Mouse (Mus musculus): Measurements from ENCODE around the gene Olah. TPM values are rescaled to one million over a fixed set of nuclear protein-coding genes. Genes with fewer than 3 reads are reported as not detected.

Gene Olah
- polyA plus RNA-seq, 2 experiments from 2014 or later: not detected

DNA sequence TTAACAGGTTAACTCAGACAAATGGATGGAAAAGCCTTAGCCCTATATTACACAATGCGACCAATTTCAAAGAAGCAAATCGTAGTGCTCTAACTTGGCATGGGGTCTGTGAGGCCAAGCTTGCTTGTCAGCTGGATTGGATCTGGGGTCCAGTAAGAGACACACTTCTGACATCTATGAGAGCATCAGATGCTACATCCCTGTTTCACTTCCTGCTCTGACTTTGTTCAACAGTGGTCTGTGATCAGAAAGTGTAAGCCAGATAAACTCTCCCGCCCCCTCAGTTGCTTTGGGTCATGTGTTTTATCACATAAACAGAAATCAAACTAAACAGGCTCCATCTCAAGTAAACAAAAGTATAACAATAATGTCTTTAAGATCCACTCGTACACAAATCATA is 48.6 kb downstream of the Olah start:
- ATAC-seq: no peak

DNA sequence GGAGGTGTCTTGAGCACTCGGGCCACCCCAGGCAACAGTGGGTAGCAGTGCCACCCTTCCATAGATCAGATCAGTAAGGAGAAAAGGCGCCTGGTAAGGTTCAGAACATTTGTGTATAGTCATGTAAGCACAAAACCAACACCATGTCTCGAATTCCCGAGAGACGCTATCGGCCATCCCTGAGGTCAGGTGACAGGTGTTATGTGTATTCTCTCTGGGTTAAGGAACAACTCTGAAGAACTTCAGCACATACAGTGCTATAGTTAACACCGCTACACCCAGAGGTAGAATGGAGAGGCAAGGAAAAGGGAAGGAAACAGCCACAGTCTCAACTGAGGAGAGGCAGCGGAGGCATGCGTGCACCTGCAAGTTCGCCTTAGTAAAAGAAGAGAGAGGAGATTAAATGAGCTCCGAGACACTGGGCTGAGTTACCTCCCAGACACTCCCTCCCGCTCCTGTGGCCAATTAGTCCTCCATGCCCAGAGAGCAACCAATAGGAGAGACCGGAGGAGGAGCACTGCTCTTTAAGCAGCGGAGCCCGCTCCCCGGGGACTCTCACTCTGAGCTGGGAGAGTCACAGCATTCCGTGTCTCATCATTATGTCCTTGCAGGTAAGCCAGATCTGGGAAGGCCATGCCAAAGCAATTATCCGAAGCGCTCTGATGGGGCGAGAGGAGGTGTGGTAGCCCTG is 61.3 kb downstream of the Olah start, which contains the start of gene Acbd7:
TSS of gene Acbd7 (plus strand) at position 558 of the 691 bp plus-strand sequence.
- peak; percentile 24 for ATAC-seq

DNA sequence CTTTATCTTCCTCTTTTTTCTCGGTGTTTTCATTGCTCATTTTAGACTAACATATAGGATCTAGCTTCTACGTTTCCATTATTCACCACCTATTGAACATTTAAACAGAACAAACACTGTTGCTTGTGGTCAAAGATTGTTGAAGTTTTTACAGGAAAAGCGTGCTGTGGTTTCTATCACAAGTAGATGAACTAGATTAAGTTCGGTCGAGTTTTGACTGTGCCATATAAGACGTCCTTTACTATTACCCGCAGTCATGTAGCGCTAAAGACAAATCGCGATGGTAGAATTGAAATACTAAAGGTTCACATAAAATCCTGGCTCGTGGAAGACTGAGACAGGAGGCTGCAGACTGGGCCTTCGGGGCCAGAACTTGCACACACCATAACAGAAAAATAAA is 63.2 kb downstream of the Olah start:
- no peak for ATAC-seq

DNA sequence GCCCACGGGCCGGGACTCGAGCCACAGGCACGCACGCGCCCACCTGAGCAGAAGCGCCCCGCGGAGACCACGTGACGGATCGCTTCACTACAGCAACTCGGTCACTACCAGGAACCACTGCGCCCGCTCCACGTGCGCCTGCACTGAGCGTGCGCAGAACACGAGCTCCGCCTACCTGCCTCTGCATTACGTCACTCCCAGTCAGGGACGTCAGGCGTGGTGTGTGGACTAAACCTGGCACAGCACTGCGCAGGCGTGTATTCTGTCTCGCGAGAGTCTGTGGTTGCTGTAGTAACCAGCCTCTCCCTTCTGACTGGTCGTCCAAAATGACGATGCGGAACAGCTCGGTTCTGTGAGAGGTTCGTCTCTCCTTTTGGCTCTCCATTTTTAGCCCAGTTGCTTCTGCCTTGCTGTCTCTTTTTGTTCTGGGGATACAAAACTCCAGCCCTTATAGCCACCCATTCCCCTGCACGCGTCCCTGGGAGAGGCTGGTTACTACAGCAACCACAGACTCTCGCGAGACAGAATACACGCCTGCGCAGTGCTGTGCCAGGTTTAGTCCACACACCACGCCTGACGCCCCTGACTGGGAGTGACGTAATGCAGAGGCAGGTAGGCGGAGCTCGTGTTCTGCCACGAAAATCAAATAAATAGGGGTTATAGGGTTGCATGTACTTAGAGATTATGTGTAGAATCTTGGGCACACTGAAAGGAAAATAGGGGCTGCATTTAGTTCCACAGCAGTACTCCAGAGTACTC is 64.3 kb downstream of the Olah start, which contains the start of gene Rpp38:
TSS of gene Rpp38 (minus strand) at position 160 of the 759 bp plus-strand sequence.
- peak; percentile 83 for ATAC-seq

DNA sequence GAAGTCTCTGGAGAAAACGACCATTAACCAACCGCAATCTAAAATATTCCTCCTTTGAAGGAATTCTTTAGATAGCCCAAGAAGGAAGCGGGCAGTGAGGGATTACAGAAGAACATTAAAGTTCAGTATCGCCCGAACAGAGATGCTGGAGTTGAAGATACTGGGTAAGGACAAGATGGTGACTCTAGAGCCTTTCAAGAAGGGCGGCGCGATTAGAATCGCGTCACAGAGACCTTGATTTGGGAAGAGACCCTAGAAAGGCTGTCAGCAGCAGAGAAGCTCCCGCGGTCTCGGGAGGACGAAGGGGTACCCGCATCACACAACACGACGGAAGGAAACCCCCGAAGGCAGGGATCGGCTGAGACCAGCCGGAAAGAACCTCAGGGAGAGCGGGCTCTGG is 65.0 kb downstream of the Olah start:
- ATAC-seq: no peak

DNA sequence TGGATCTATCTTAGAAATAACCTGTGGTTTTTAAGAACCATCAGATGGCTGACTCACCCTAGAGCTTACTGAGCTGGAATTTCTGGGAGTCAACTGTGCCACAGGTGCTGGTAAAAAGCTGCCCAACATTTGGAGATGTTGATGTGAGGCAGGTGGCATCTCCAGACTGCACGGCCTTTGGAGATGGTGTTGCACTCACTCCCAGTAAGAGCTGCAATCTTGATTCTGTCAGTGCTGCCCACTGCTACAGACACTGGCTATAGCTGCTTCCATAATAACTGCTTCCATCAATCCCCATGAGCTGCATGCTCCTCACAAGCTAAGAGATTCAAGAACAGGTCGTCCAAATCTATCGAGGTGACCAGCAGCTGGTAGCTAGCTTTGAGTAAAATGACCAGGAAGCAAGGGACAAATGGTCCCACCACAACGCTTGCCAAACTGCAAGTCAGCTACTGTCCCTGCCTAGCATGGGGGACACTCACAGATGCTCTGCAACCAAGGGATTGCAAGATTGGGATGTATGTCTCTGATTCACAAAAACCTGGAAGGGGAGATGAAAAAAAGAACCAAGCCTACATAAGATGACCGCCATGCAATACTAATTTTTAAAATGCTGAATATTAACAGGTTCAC is 65.8 kb downstream of the Olah start:
- ATAC-seq: no peak

DNA sequence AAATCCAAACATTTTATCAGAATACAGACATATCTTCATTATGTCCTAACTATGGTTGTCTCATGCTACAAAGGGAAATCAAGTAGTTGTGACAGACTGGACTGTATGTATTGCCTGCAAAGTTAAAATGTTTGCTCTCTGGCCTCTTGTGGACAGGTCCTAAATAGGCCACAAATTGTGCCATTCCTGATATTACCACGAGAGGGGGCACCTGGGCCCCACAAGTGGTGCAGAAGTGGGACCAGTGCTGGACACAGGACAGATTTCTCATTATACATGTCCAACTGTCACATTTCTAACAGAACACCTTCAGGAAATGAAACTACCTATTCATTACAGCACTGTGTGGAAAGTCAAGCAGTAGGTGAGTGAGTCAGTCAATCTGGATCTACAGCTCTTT is 69.7 kb downstream of the Olah start:
- ATAC-seq: no peak

DNA sequence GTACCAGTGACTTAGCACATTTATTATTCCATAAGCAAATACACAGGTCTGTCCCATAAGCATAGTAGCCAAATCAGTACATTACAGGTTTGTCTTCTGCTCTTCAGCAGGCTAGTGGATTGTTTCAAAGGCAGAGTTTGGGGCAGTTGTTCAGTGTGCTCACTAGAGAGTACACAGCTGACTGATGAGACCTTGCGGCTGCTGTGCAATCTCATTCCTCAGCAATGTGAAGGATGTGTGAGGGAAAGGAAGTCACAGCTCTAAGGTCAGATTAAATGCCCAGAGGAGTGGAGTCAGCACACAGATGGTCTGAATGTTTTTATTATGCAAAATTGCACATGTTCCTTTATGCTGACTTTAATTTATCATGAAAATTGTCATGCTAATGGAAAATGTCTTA is 70.5 kb downstream of the Olah start:
- no peak for ATAC-seq

DNA sequence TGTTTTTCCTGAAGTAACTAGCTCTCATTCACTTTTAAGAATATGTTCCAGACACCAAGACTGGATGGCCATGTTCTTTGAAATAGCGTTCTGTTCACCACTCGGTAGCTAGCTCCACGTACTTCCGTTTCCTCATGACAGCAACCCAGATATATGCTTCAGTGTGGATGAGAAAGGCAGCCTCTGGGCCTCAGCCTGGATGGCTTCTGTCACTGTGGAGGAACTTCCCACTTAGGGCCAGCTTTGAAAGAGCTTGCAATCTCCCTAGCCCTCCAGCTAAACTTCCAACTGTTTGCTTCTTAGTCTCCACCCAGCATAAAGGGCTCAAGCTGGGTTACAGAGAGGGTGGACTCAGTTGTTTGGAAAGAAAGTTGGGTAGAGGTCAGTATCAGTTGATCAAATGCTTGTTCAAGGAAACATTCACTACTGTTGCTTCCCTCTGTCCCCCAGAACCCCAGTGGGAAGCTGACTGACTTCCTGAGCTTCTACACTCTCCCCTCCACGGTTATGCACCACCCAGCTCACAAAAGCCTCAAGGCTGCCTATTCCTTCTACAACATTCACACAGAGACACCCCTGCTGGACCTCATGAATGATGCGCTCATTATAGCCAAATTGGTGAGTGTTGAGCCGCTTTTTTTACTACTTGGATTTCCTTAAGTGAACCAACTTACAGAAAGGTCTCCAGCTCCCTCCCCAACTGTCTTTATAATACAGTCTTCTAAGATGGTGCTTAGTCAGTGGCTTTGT is 72.5 kb downstream of the Olah start:
- no peak for ATAC-seq

DNA sequence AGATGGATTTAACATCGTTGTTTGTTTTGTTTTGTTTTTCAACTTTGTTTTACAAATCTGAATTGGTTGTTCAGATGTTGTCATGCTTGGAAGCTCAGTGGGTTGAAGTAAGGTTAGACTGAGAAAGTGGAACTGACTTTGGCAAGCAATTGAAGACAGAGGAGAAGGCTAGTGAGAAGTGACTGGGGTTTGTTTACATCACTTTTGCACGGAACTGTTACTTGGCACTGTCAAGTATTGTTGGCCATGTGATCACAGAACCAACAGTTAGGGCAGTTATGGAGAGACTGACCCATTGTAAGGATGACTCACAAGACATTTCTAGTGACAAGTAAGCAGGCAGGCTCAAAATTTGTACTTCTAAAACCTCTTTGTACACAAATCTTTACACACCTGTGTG is 73.9 kb downstream of the Olah start:
- no peak for ATAC-seq

DNA sequence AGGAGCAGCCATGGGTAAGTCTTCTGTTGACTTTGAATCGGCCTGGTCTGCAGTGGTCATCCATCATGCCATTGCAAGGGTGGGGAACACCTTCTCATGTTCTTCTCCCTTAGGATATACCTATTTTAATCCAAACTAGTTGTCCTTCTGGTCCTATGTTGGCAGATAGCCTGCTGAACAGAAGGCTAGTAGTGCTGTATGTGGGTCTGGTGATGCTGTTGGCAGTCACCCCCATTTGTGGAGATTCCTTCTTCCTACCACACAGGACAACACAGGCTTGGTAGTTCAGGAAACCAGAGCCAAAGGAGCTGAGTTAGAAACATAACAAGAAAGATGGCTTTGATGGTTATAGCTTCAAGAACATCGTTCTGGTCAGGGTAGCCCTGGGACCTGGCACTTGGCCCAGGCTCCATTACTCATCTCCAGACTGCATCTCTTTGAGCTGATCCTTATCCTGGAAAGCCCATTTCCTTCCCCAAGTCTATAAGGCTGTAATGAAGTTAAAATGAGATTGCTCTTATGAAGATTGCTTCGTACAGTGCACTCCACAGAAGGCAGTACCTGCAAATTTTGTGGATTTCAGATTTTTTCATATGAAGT is 91.5 kb downstream of the Olah start:
- no peak for ATAC-seq

DNA sequence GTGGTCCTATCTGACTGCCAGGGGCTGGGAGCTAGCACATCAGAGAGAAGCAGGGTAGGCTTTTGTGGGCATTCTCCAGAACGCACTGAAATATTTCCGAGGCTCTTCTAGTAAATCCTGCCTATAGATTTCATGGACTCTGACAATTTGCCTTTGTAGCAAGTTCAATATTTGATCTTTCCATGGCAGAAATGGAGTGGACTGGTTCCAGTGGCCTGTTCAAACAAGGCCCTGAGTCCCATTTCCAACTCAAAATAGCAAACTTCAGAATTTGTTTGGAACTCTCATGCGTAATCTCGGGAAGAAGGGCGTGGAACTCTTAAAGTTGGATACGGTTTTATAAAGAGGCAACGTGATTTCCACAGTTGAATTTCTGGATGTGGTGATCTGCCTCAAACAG is 101.2 kb downstream of the Olah start:
- ATAC-seq: no peak

DNA sequence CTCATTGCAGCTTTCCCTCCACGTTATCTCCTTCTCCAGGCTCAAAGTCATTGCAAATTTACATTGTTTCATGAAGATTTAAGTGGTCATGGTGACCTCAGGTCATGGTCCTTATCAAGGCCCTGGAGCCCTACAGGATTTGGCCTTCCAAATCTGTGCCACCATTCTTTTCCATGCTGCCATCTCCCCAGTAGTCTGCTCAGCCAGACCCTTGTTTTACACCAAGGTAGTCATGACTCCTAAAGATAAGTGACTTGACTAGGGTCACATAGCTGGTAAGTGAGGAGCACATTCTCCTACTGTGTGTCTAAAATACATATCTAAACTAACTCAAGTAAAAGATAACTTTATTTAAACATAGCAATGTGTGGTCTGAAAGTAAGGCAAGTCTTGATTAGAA is 104.8 kb downstream of the Olah start:
- no peak for ATAC-seq

Other genes starting within 250 kb of the Olah start
- gene Nmt2, start 113.0 kb downstream of the Olah start, polyA plus RNA-seq (2017; shearing (Covaris generic)): 10 to 100 TPM; 41.8 to 53.2 TPM
- gene Rpp38, start 64.6 kb downstream of the Olah start, polyA plus RNA-seq (2017; shearing (Covaris generic)): 10 to 100 TPM; 19.0 to 21.7 TPM
- not detected for gene Acbd7, start 61.0 kb downstream of the Olah start, polyA plus RNA-seq (2017; shearing (Covaris generic))
- not detected for gene Meig1, start 25.4 kb upstream of the Olah start, polyA plus RNA-seq (2017; shearing (Covaris generic))
- 10 to 100 TPM; 15.8 to 18.1 TPM for gene Dclre1c, start 26.9 kb upstream of the Olah start, polyA plus RNA-seq (2017; shearing (Covaris generic))
- 1 to 10 TPM in 1 of 2 experiments, under 1 TPM in 1; 0.69 to 1.5 TPM for gene Suv39h2, start 77.8 kb upstream of the Olah start, polyA plus RNA-seq (2017; shearing (Covaris generic))
- 1 to 10 TPM; 2.0 to 4.1 TPM for gene Gm45902, start 115.6 kb upstream of the Olah start, polyA plus RNA-seq (2017; shearing (Covaris generic))
- 10 to 100 TPM; 86.6 to 90.1 TPM for gene Hspa14, start 115.6 kb upstream of the Olah start, polyA plus RNA-seq (2017; shearing (Covaris generic))
- gene Cdnf, start 115.8 kb upstream of the Olah start, polyA plus RNA-seq (2017; shearing (Covaris generic)): under 1 TPM; 0.25 to 0.44 TPM
- 100 to 1,000 TPM; 231 to 265 TPM for gene Fam107b, start 173.3 kb upstream of the Olah start, polyA plus RNA-seq (2017; shearing (Covaris generic))

Measured in activated CD4-positive, CD25-positive, alpha-beta regulatory T cell, adult 4 months (primary cell).